In genomic region chr2:44394956-44395501, GRCm38 (mm10) we compare ENCODE assay signal across 15 mouse cellular contexts.
DNase-seq lines count a peak whose midpoint lies in the region; ATAC-seq lines count a peak whose summit lies in the region.
"Had no signal": no experiment of that assay in that cellular context is flagged by ENCODE, and none has a peak within 500 bp of the region (broad histone marks: within the 10 kb centered on the region; RNA-seq: fewer than 3 reads in every experiment).

No protein-coding gene starts in this region.

- 47% methylated on average over 6 of the region's 6 CpGs for WGBS in neural tube, embryonic 11.5 days
- 28% methylated on average over 6 of the region's 6 CpGs for WGBS in neural tube, embryonic 15.5 days
- WGBS in limb, embryonic 12.5 days = 21% methylated on average over 6 of the region's 6 CpGs

- no peaks in the 10 kb centered on the region for H3K9me3 ChIP-seq in neural tube, embryonic 11.5 days (ENCODE audit: control insufficient read depth, low read length)
- H3K9me3 ChIP-seq in neural tube, embryonic 15.5 days (replicated peaks) = no peaks in the 10 kb centered on the region
- H3K9me3 ChIP-seq in limb, embryonic 12.5 days = no peaks in the 10 kb centered on the region
- H3K9me3 ChIP-seq: intestine, embryonic 15.5 days had no signal

- H3K27me3 ChIP-seq in neural tube, embryonic 11.5 days (ENCODE audit: control insufficient read depth, insufficient read depth, low read length) = no peaks in the 10 kb centered on the region
- H3K27me3 ChIP-seq in neural tube, embryonic 15.5 days (replicated peaks) = no peaks in the 10 kb centered on the region
- no peaks in the 10 kb centered on the region; the same call in 1 of the 2 replicates for H3K27me3 ChIP-seq in limb, embryonic 12.5 days
- H3K27me3 ChIP-seq: intestine, embryonic 15.5 days had no signal

- H3K4me2 ChIP-seq in neural tube, embryonic 11.5 days (ENCODE audit: low read depth) = no peak overlapping the region
- no peak overlapping the region for H3K4me2 ChIP-seq in neural tube, embryonic 15.5 days
- H3K4me2 ChIP-seq in limb, embryonic 12.5 days = 0 out of 2 replicates have a peak overlapping the region, but pooled peaks have one; percentile 2
- H3K4me2 ChIP-seq: heart, embryonic 11.5 days; intestine, embryonic 15.5 days; liver, embryonic 11.5 days had no signal

- H3K4me3 ChIP-seq in neural tube, embryonic 11.5 days (ENCODE audit: low read depth, low read length) = no peak overlapping the region
- no peak overlapping the region for H3K4me3 ChIP-seq in neural tube, embryonic 15.5 days (replicated peaks)
- no peak overlapping the region for H3K4me3 ChIP-seq in limb, embryonic 12.5 days (replicated peaks)
- H3K4me3 ChIP-seq: intestine, embryonic 15.5 days had no signal

- DNase-seq in embryo, embryonic 10 days (ENCODE audit: low spot score) = peak; percentile 21
- DNase-seq in embryo, embryonic 9.5 days (ENCODE audit: extremely low spot score) = no peak
- peak; percentile 20 for DNase-seq in neural tube, embryonic 11.5 days (ENCODE audit: low spot score)
- peak; percentile 56 for DNase-seq in retina, embryonic 14.5 days (ENCODE audit: low spot score)
- no peak for DNase-seq in left cerebral cortex, postnatal 14 days (ENCODE audit: low spot score in 2 of 2)
- no peak for DNase-seq in layer of hippocampus, adult 11-12 months (ENCODE audit: low spot score)
- DNase-seq: adrenal gland, postnatal 25 days; lung, postnatal 14 days; right cerebral cortex, postnatal 25 days; thymus, postnatal 36 days had no signal

- H3K27ac ChIP-seq in neural tube, embryonic 11.5 days (ENCODE audit: low read depth, low read length) = no peak overlapping the region
- H3K27ac ChIP-seq in neural tube, embryonic 15.5 days (replicated peaks) = no peak overlapping the region
- no peak overlapping the region for H3K27ac ChIP-seq in limb, embryonic 12.5 days
- H3K27ac ChIP-seq: intestine, embryonic 15.5 days had no signal

- ATAC-seq in neural tube, embryonic 11.5 days (ENCODE audit: insufficient read depth, low FRiP score, low TSS enrichment) = no peak
- ATAC-seq in neural tube, embryonic 15.5 days (ENCODE audit: low FRiP score) = no peak
- no peak; the same call in 1 of the 2 replicates for ATAC-seq in limb, embryonic 12.5 days (ENCODE audit: insufficient number of reproducible peaks, insufficient read depth, low FRiP score, low TSS enrichment, low read depth)
- ATAC-seq: intestine, embryonic 15.5 days had no signal

- 0 out of 2 replicates have a peak, but pooled peaks cover 8% of the 10 kb centered on the region for H3K4me1 ChIP-seq in neural tube, embryonic 11.5 days (ENCODE audit: control insufficient read depth, insufficient read depth, low read length)
- H3K4me1 ChIP-seq in neural tube, embryonic 15.5 days = peaks cover 4% of the 10 kb centered on the region; the same call in 1 of the 2 replicates
- H3K4me1 ChIP-seq in limb, embryonic 12.5 days (replicated peaks) = peaks cover 10% of the 10 kb centered on the region
- H3K4me1 ChIP-seq: intestine, embryonic 15.5 days had no signal

- intact Hi-C loops in left cerebral cortex, postnatal 14 days (cut with DNase I) = no loop called here

- H3K9ac ChIP-seq in neural tube, embryonic 11.5 days (ENCODE audit: low read length) = no peak overlapping the region
- H3K9ac ChIP-seq in neural tube, embryonic 15.5 days (replicated peaks) = no peak overlapping the region
- H3K9ac ChIP-seq in limb, embryonic 12.5 days (replicated peaks) = no peak overlapping the region
- H3K9ac ChIP-seq: intestine, embryonic 15.5 days had no signal

- H3K36me3 ChIP-seq in neural tube, embryonic 11.5 days (ENCODE audit: control insufficient read depth, insufficient read depth, low read length) = no peaks in the 10 kb centered on the region
- no peaks in the 10 kb centered on the region for H3K36me3 ChIP-seq in neural tube, embryonic 15.5 days
- H3K36me3 ChIP-seq in limb, embryonic 12.5 days = no peaks in the 10 kb centered on the region
- H3K36me3 ChIP-seq: intestine, embryonic 15.5 days had no signal

Comparison
In these comparisons a context has a peak if more than half of its experiments do, and no peak if none do; other contexts are left out.
1. DNase-seq: peak in embryo, embryonic 10 days (single experiment), neural tube, embryonic 11.5 days (single experiment) and retina, embryonic 14.5 days (single experiment); none in embryo, embryonic 9.5 days (single experiment), left cerebral cortex, postnatal 14 days (0 of 2) and layer of hippocampus, adult 11-12 months (single experiment).